Mouse (Mus musculus): ENCODE results near the gene Nme4. TPM values are rescaled to one million over a fixed set of nuclear protein-coding genes. Genes with fewer than 3 reads are reported as not detected.
"Not testable (repeated sequence)": the region's sequence is repeated elsewhere in the genome, so short reads cannot be mapped to it uniquely, and the experiment has no call there.

The Nme4 gene
- polyA plus RNA-seq, 1 experiment from 2014 or later = 35.3 TPM

DNA sequence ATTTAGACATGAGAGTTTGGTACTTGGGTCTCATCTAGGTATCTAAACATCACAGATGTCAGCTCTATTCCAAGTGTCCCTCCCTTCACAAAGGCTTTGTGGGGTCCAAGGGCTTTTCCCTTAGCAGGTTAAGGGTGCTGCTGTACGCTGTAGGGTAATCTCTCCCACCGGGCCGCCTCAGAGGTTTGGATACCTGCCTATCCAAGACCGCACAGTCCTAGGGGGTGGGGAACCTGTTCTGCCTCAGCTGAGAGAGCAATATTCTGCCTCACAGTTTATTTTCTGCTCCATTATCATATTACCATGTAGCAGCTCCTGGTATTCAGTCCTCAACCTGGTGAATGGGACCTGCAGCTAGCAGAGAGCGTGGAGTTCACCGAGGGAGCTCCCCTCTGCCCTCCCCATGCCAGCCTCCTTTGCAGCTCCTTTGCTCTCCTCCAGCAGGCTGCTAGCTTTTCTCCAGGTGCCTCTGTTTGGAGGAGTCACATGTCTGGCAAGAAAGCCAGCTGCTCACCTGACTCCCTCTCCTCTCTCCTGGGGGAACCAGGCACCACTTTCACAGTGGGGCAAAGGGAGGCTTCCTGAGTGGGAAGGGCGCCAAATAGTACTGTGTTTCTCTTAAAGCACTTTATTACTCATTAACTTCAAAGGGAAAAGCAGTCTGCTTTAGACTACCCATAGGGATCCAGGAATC is 19.9 kb upstream of the Nme4 start:
- Histone ChIP-seq H3K4me3 (replicated peaks; ENCODE audit: low read length) (no peak overlapping the region), H3K27ac (ENCODE audit: low read length) (no peak overlapping the region), H3K36me3 (ENCODE audit: control insufficient read depth, insufficient read depth) (no peaks in the 10 kb centered on the region), H3K4me2 (ENCODE audit: low read length) (no peak overlapping the region), H3K9ac (replicated peaks; ENCODE audit: low read depth, low read length) (no peak overlapping the region), H3K9me3 (ENCODE audit: control insufficient read depth, low read length) (no peaks in the 10 kb centered on the region), H3K27me3 (replicated peaks; ENCODE audit: control insufficient read depth, insufficient read depth, low read length) (peaks cover 27% of the 10 kb centered on the region), H3K4me1 (replicated peaks; ENCODE audit: control insufficient read depth, insufficient read depth, low read length) (peaks cover 9% of the 10 kb centered on the region)
- 81% methylated on average over 7 of the region's 7 CpGs for WGBS
- ATAC-seq = no peak

DNA sequence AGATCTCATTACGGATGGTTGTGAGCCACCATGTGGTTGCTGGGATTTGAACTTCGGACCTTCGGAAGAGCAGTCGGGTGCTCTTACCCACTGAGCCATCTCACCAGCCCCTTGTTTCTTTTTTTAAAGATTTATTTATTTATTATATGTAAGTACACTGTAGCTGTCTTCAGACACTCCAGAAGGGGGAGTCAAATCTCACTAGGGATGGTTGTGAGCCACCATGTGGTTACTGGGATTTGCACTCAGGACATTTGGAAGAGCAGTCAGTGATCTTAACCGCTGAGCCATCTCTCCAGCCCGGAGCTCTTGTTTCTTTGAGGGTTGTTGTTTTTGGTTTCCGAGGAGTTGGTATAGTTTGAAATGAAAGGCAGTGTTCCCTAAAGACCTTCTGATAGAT is 19.1 kb upstream of the Nme4 start:
- not testable (repeated sequence) for H3K4me2 ChIP-seq (ENCODE audit: low read length); H3K9me3 ChIP-seq (ENCODE audit: control insufficient read depth, low read length); ATAC-seq; H3K4me1 ChIP-seq (replicated peaks; ENCODE audit: control insufficient read depth, insufficient read depth, low read length); H3K36me3 ChIP-seq (ENCODE audit: control insufficient read depth, insufficient read depth); H3K9ac ChIP-seq (replicated peaks; ENCODE audit: low read depth, low read length); H3K4me3 ChIP-seq (replicated peaks; ENCODE audit: low read length); H3K27ac ChIP-seq (ENCODE audit: low read length)
- peaks cover 27% of the 10 kb centered on the region for H3K27me3 ChIP-seq (replicated peaks; ENCODE audit: control insufficient read depth, insufficient read depth, low read length)
- WGBS = 64% methylated on average over 7 of the region's 7 CpGs

DNA sequence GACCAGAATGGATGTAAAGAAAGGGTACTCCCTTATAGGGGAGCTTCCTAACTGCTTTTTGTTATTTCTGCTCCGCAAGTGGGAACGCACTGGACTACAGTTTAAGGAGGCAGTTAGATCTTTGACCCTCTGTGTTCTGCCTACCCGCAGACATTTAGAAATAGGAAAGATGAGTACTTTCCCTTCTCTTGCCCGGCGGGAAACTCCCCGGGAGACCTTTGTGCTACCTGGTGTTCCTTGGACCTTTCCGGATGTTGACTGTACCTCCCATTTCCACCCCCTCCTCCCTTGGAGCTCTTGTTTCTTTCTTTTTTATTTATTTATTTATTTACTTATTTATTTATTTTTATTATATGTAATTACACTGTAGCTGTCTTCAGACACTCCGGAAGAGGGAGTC is 18.7 kb upstream of the Nme4 start:
- H3K27me3 ChIP-seq (replicated peaks; ENCODE audit: control insufficient read depth, insufficient read depth, low read length) = peaks cover 27% of the 10 kb centered on the region
- WGBS = 12% methylated on average over 8 of the region's 8 CpGs
- H3K27ac ChIP-seq (ENCODE audit: low read length) = no peak overlapping the region
- H3K4me2 ChIP-seq (ENCODE audit: low read length) = peak overlapping the region; percentile 69
- H3K4me1 ChIP-seq (replicated peaks; ENCODE audit: control insufficient read depth, insufficient read depth, low read length) = peaks cover 9% of the 10 kb centered on the region
- H3K9me3 ChIP-seq (ENCODE audit: control insufficient read depth, low read length) = no peaks in the 10 kb centered on the region
- ATAC-seq = no peak
- H3K4me3 ChIP-seq (replicated peaks; ENCODE audit: low read length) = peak overlapping the region; percentile 75
- H3K9ac ChIP-seq (replicated peaks; ENCODE audit: low read depth, low read length) = peak overlapping the region; percentile 88; the same call in 1 of the 2 replicates
- no peaks in the 10 kb centered on the region for H3K36me3 ChIP-seq (ENCODE audit: control insufficient read depth, insufficient read depth)

DNA sequence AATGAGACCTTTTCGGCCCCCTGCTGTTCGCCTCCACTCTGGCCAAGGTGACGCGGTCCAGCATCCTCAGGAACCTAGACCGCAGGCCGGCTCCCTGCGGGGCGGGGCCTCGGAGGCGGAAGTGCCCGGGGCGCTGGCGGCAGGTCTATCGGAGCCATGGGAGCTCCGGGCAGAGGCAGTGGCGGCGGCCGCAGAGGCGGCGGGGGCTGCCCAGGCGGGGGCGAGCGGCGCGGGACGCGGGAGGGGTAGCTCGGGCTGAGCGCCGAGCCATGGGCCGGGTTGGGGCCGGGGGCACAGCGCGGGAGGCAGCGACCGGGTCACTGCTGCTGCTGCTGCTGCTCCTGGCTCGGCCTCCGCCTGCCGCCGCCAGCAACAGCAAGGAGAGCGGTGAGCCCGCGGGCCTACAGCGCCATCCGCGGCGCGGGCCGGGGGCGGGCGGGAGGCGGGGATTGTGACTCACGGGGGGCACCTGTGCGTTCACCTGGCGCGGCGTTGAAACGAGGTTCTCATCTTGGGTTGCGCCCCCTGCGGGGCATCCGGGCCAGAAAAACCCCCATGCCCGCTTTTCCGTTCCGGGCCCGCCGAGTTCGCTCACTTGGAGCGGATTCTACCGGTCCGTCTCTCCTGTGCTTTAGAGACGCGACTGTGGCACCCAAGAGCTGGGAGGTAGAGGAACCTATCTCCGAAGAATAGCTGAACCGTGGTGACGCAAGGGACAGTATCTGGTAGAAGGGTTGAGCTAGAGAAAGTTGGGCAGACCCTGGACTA is 18.0 kb upstream of the Nme4 start, which contains the start of gene Tmem8:
Gene Tmem8, plus strand, starts transcription at position 119 of the 768 bp plus-strand sequence.
- WGBS = under 1% methylated on average over 66 of the region's 75 CpGs
- Histone ChIP-seq H3K36me3 (ENCODE audit: control insufficient read depth, insufficient read depth) (no peaks in the 10 kb centered on the region), H3K4me2 (ENCODE audit: low read length) (peak within 1 kb of the TSS; percentile 69), H3K27me3 (replicated peaks; ENCODE audit: control insufficient read depth, insufficient read depth, low read length) (peaks cover 27% of the 10 kb centered on the region), H3K4me3 (replicated peaks; ENCODE audit: low read length) (peak within 1 kb of the TSS; percentile 75), H3K9ac (replicated peaks; ENCODE audit: low read depth, low read length) (peak within 1 kb of the TSS; percentile 88), H3K4me1 (replicated peaks; ENCODE audit: control insufficient read depth, insufficient read depth, low read length) (peaks cover 9% of the 10 kb centered on the region), H3K9me3 (ENCODE audit: control insufficient read depth, low read length) (no peaks in the 10 kb centered on the region), H3K27ac (ENCODE audit: low read length) (no peak within 1 kb of the TSS)
- peak; percentile 69 for ATAC-seq

DNA sequence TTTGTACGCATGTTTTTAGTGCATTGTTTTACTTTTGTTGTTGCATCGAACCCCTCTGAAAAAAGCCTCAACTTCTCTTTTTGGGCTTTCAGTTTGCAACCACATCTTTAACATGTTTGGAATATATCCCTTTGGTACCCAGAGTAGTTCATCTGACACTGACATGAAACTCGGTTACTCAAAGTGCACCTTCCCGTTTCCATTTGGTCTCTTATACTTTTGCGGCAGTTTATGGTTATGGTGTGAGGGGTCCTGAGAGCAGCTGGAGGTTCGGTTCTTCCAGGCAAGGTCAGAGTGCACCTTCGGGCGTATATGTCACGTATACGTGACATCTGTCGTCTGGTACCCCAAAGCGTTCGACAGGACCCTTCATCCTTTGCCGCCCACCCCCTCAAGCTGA is 17.3 kb upstream of the Nme4 start:
- Histone ChIP-seq H3K4me2 (ENCODE audit: low read length) (peak overlapping the region; percentile 69), H3K36me3 (ENCODE audit: control insufficient read depth, insufficient read depth) (no peaks in the 10 kb centered on the region), H3K27me3 (replicated peaks; ENCODE audit: control insufficient read depth, insufficient read depth, low read length) (peaks cover 27% of the 10 kb centered on the region), H3K27ac (ENCODE audit: low read length) (no peak overlapping the region), H3K4me1 (replicated peaks; ENCODE audit: control insufficient read depth, insufficient read depth, low read length) (peaks cover 9% of the 10 kb centered on the region), H3K9me3 (ENCODE audit: control insufficient read depth, low read length) (no peaks in the 10 kb centered on the region), H3K4me3 (replicated peaks; ENCODE audit: low read length) (peak overlapping the region; percentile 75), H3K9ac (replicated peaks; ENCODE audit: low read depth, low read length) (peak overlapping the region; percentile 88)
- WGBS = 18% methylated on average over 14 of the region's 14 CpGs
- ATAC-seq = 0 out of 2 replicates have a peak, but pooled peaks have one; percentile 14

DNA sequence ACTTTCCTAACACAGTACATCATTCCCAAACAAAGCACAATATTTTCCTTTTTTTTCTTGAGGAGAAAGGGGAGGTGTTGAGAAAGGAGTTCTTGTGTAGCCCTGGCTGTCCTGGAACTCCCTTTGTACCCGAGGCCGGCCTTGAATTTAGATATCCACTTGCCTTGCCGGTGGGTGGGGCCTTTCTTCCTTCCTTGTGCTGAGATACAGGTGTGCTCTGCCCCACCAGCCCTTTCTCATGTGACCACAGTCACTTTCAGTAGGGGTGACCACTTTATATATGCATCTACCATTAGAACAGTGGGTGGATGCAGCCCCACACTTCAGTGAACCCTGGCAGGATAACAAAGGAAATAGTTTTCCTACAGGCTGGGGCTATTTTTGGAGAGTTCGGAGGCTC is 16.3 kb upstream of the Nme4 start:
- Histone ChIP-seq H3K4me1 (replicated peaks; ENCODE audit: control insufficient read depth, insufficient read depth, low read length) (peaks cover 9% of the 10 kb centered on the region), H3K4me2 (ENCODE audit: low read length) (no peak overlapping the region), H3K27me3 (replicated peaks; ENCODE audit: control insufficient read depth, insufficient read depth, low read length) (peaks cover 25% of the 10 kb centered on the region), H3K9me3 (ENCODE audit: control insufficient read depth, low read length) (no peaks in the 10 kb centered on the region), H3K36me3 (ENCODE audit: control insufficient read depth, insufficient read depth) (no peaks in the 10 kb centered on the region), H3K27ac (ENCODE audit: low read length) (no peak overlapping the region), H3K9ac (replicated peaks; ENCODE audit: low read depth, low read length) (no peak overlapping the region), H3K4me3 (replicated peaks; ENCODE audit: low read length) (no peak overlapping the region)
- ATAC-seq = no peak
- 23% methylated on average over 4 of the region's 4 CpGs for WGBS

DNA sequence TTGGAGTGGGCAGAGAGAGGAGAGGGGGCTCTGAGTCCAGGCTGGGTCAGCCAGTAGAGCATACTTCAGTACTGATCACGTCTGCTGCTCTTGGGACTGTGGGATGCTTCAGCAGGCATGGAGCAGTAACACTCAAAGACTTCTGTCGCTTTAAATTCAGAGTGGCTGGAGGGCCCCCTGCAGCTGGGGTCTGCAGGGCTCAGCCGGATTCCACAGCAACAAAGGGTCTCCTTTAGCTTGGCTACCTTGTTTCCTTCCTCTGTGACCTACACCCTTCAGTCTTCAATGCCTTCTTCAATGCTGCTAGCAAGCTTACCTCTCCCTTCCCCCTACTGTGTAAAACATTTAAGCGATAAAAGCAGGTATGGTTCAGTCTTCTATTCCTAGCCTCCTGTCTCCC is 15.6 kb upstream of the Nme4 start:
- Histone ChIP-seq H3K4me3 (replicated peaks; ENCODE audit: low read length) (no peak overlapping the region), H3K27me3 (replicated peaks; ENCODE audit: control insufficient read depth, insufficient read depth, low read length) (peaks cover 25% of the 10 kb centered on the region), H3K4me2 (ENCODE audit: low read length) (no peak overlapping the region), H3K4me1 (replicated peaks; ENCODE audit: control insufficient read depth, insufficient read depth, low read length) (peaks cover 9% of the 10 kb centered on the region), H3K36me3 (ENCODE audit: control insufficient read depth, insufficient read depth) (no peaks in the 10 kb centered on the region), H3K9me3 (ENCODE audit: control insufficient read depth, low read length) (no peaks in the 10 kb centered on the region), H3K9ac (replicated peaks; ENCODE audit: low read depth, low read length) (no peak overlapping the region), H3K27ac (ENCODE audit: low read length) (no peak overlapping the region)
- no peak for ATAC-seq
- WGBS = 3% methylated on average over 4 of the region's 4 CpGs

DNA sequence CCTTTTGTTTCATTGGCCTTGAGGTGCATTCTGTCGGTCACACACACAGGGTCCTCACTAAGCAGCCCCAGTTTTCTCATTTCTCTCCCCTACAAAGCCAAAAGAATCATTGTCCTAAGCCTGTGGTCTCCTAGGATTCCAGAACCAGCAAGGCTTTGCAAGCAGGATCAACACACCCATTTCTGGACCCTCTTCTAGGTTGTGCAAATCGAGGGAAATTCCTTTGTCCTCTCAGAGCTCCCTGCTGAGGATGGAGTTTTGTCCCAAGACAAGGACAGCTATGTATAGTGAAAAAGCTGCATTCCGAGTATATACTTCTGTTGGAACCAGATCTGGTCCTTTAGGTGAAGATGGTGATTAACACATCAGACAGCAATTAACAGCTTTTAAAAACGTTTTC is 14.8 kb upstream of the Nme4 start:
- H3K27ac ChIP-seq (ENCODE audit: low read length) = no peak overlapping the region
- no peak for ATAC-seq
- WGBS = 10% methylated on average over 4 of the region's 4 CpGs
- peaks cover 17% of the 10 kb centered on the region for H3K27me3 ChIP-seq (replicated peaks; ENCODE audit: control insufficient read depth, insufficient read depth, low read length)
- H3K4me3 ChIP-seq (replicated peaks; ENCODE audit: low read length) = no peak overlapping the region
- no peak overlapping the region for H3K9ac ChIP-seq (replicated peaks; ENCODE audit: low read depth, low read length)
- H3K36me3 ChIP-seq (ENCODE audit: control insufficient read depth, insufficient read depth) = no peaks in the 10 kb centered on the region
- H3K4me1 ChIP-seq (replicated peaks; ENCODE audit: control insufficient read depth, insufficient read depth, low read length) = peaks cover 9% of the 10 kb centered on the region
- H3K9me3 ChIP-seq (ENCODE audit: control insufficient read depth, low read length) = no peaks in the 10 kb centered on the region
- H3K4me2 ChIP-seq (ENCODE audit: low read length) = no peak overlapping the region

DNA sequence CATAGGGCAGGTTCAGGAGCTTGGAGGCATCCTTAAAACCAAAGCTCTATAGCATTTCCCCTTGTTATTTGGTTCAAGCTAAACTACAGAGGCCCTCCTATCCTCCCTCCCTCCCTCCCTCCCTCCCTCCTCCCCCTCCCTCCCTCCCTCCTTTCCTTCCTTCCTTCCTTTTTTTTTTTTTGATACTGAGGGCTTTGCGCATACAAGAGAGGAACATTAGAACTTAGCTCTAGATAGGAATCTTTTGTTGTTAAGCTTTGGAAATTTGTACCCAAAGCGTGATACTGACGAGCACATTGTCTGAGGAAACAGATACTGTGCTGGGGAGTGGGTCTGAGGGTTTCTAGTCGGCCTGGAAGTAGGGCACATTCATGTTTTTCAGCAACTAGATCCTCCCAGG is 10.2 kb upstream of the Nme4 start:
- Histone ChIP-seq H3K4me2 (ENCODE audit: low read length) (no peak overlapping the region), H3K27ac (ENCODE audit: low read length) (no peak overlapping the region), H3K27me3 (replicated peaks; ENCODE audit: control insufficient read depth, insufficient read depth, low read length) (no peaks in the 10 kb centered on the region), H3K9me3 (ENCODE audit: control insufficient read depth, low read length) (no peaks in the 10 kb centered on the region), H3K4me3 (replicated peaks; ENCODE audit: low read length) (no peak overlapping the region), H3K4me1 (replicated peaks; ENCODE audit: control insufficient read depth, insufficient read depth, low read length) (no peaks in the 10 kb centered on the region), H3K9ac (replicated peaks; ENCODE audit: low read depth, low read length) (no peak overlapping the region), H3K36me3 (ENCODE audit: control insufficient read depth, insufficient read depth) (no peaks in the 10 kb centered on the region)
- ATAC-seq = no peak
- 70% methylated on average over 4 of the region's 4 CpGs for WGBS

All from forebrain, embryonic 16.5 days (tissue).